Mouse (Mus musculus): ENCODE data around the gene Mlxipl.

DNA sequence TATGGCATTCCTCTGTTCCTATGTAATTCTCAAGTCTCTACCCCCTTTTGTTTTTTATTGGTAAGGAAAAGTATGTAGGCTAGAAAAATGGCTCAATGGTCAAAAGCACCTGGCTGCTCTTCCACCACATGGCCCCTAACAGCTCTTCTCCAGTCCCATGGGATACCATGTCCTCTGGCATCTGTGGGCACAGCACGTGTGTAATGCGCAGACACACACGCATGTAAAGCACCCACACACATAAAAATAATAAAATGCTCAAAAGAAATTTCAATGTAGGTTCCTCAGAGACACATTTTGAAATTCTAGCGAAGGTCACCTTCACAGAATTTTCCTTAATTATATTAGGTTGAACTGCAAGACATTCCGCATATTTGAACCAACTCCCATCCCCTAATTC is 79.8 kb downstream of the Mlxipl start:
- TF ChIP-seq CTCF (IDR thresholded peaks at IDR 0.05; ENCODE audit: extremely low read depth, insufficient read length, insufficient replicate concordance, low read depth, low read length): no peak
- no peak for TF ChIP-seq POLR2A (IDR thresholded peaks at IDR 0.05; ENCODE audit: low read depth, low read length)
